Mouse (Mus musculus): ENCODE data around the gene Iqck. TPM values are rescaled to one million over a fixed set of nuclear protein-coding genes. Genes with fewer than 3 reads are reported as not detected.

Gene Iqck
- polyA plus RNA-seq, 1 experiment = 0.84 TPM

DNA sequence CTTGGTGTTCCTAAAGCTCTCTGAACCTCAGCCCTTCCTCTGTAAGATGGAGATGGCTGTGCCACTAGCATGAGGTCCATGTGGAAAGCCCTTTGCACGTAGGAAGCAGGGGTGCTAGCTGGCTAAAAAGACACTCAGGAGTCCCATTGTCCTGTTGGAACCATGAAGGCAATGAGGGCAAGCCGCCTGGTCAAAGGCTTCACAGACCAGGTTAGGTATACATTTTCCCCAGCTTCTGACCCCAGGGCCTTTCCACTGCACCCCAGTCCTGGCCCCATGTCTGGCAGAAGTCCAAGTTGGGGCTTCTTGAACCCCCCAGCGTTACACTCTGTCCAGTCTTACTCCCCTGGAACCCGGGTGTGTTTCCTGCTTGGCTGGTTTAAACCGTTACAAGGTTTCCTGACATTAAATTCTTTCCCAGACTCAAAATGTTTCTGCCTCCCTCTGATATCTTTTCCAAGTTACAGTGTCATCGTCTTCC is 136.6 kb downstream of the Iqck start:
- no peak for TF ChIP-seq POLR2AphosphoS2 (IDR thresholded peaks at IDR 0.05; ENCODE audit: insufficient read length, low read depth)
- TF ChIP-seq SRF (IDR thresholded peaks at IDR 0.05; ENCODE audit: control insufficient read depth, insufficient read length, low read depth) = no peak
- no peak for TF ChIP-seq CEBPB (IDR thresholded peaks at IDR 0.05; ENCODE audit: insufficient read depth, poor library complexity, severe bottlenecking)
- TF ChIP-seq MAX (IDR thresholded peaks at IDR 0.05; ENCODE audit: low read depth) = no peak
- no peak for TF ChIP-seq USF1 (IDR thresholded peaks at IDR 0.05; ENCODE audit: low read depth)
- no peak for TF ChIP-seq POLR2A (IDR thresholded peaks at IDR 0.05; ENCODE audit: insufficient read length, low read depth)
- H3K36me3 ChIP-seq (ENCODE audit: control insufficient read depth, insufficient read depth) = no peaks in the 10 kb centered on the region
- H3ac ChIP-seq (ENCODE audit: control insufficient read depth, insufficient read length) = no peak overlapping the region
- no peak overlapping the region for H3K4me2 ChIP-seq (ENCODE audit: low read depth)
- H3K79me2 ChIP-seq (ENCODE audit: control insufficient read depth, insufficient read depth) = peaks cover 60% of the 10 kb centered on the region
- no peaks in the 10 kb centered on the region for H3K27me3 ChIP-seq (ENCODE audit: control insufficient read depth, insufficient read depth, insufficient read length)
- no peak overlapping the region for H3K4me3 ChIP-seq

DNA sequence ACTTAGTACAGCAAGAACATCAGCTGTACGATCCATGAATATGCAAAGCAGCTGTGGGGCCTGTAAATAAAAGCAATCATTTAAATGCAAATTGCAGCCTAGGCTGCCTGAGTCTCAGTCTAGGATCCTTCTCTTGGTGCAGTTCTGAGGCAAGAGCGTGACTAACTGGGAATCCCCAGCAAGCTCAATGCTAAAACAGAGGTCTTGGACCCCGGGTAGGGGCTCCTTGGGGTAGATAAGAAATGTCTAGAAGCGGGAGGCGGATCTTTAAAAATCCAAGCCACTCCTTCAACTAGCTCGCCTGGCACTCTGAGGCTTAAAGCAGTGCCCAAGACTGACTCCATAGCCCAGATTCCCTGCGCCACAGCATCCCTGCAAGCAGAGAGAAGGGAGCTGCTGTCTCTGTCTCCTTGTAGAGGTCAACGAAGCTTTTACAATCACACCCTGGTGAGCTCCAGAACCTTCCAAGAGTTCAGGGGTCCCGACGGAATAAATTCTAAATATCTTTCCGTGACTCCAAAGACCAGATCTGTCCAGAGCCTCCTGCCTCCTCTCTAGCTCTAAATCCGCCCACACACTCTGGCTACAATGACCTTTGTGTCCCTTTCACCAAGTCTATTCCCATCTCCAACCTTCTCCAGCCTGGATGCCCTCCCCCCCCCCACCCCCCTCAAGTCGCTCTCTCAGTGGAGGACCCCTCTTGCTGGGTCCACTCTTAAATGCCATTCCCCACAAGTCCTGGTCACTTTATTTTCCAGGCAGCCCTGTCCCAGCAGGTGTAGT is 137.3 kb downstream of the Iqck start:
- TF ChIP-seq REST (IDR thresholded peaks at IDR 0.05; ENCODE audit: insufficient read depth, insufficient read length) (no peak), TCF3 (IDR thresholded peaks at IDR 0.05; ENCODE audit: insufficient read length, low read depth) (no peak), USF1 (IDR thresholded peaks at IDR 0.05; ENCODE audit: low read depth) (no peak), TCF12 (IDR thresholded peaks at IDR 0.05; ENCODE audit: insufficient read depth, poor library complexity, severe bottlenecking) (no peak), CEBPB (IDR thresholded peaks at IDR 0.05; ENCODE audit: insufficient read depth, poor library complexity, severe bottlenecking) (no peak), MAX (IDR thresholded peaks at IDR 0.05; ENCODE audit: low read depth) (no peak), MYOD1 (IDR thresholded peaks at IDR 0.05; ENCODE audit: control insufficient read depth in 1 of 3, insufficient read length in 2 of 3, low read depth in 2 of 3) (no peak), POLR2AphosphoS2 (IDR thresholded peaks at IDR 0.05; ENCODE audit: insufficient read length, low read depth) (no peak), SRF (IDR thresholded peaks at IDR 0.05; ENCODE audit: control insufficient read depth, insufficient read length, low read depth) (no peak), E2F4 (IDR thresholded peaks at IDR 0.05; ENCODE audit: insufficient read depth) (no peak), POLR2A (IDR thresholded peaks at IDR 0.05; ENCODE audit: insufficient read length, low read depth) (no peak), MYOG (IDR thresholded peaks at IDR 0.05; ENCODE audit: control insufficient read depth in 1 of 3, insufficient read depth in 1 of 3, insufficient read length in 2 of 3, low read depth in 2 of 3) (no peak)
- H3K4me3 ChIP-seq = peak overlapping the region; percentile 82

DNA sequence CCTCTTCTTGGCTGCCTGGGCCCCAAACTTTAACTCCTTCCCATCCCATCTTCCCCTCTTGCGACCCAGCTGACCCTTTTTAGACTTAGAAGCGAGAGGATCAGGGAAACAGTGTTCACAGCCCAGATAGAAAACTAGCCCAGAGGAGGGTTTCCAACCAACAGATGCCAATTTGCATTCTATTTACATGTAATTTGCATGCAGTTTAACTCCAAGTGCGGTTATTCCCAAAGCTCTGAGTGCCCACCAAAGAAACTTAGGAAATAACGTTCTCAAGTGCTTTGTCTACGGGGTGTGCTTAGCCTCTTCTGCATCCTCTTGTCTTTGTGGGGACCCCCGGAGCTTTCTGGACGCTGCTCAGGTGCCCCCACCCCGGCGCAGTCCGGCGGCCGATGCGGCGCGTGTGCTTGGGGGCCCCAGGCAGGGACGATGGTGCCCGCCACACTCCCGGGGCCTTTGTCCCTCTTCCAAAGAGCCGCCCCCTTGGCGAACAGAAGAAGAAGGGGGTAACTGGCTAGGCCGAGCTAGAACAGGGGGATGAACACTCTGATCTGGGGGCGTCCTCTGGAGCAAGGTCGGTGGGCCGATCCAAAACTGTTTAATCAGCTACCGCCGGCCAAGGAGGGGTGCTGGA is 138.2 kb downstream of the Iqck start:
- H3K36me3 ChIP-seq (ENCODE audit: control insufficient read depth, insufficient read depth) = no peaks in the 10 kb centered on the region
- H3ac ChIP-seq (ENCODE audit: control insufficient read depth, insufficient read length) = peak overlapping the region; percentile 44
- H3K4me2 ChIP-seq (ENCODE audit: low read depth) = peak overlapping the region; percentile 69
- peak overlapping the region; percentile 82 for H3K4me3 ChIP-seq
- no peaks in the 10 kb centered on the region for H3K27me3 ChIP-seq (ENCODE audit: control insufficient read depth, insufficient read depth, insufficient read length)
- H3K79me2 ChIP-seq (ENCODE audit: control insufficient read depth, insufficient read depth) = peaks cover 53% of the 10 kb centered on the region
- TF ChIP-seq MYOD1 (IDR thresholded peaks at IDR 0.05; ENCODE audit: control insufficient read depth in 1 of 3, insufficient read length in 2 of 3, low read depth in 2 of 3) = no peak
- no peak for TF ChIP-seq POLR2A (IDR thresholded peaks at IDR 0.05; ENCODE audit: insufficient read length, low read depth)

More for the DNA sequence above, 137.3 kb downstream of the Iqck start:
- H3K27me3 ChIP-seq (ENCODE audit: control insufficient read depth, insufficient read depth, insufficient read length) = no peaks in the 10 kb centered on the region
- H3ac ChIP-seq (ENCODE audit: control insufficient read depth, insufficient read length) = no peak overlapping the region
- H3K79me2 ChIP-seq (ENCODE audit: control insufficient read depth, insufficient read depth) = peaks cover 60% of the 10 kb centered on the region
- no peaks in the 10 kb centered on the region for H3K36me3 ChIP-seq (ENCODE audit: control insufficient read depth, insufficient read depth)
- H3K4me2 ChIP-seq (ENCODE audit: low read depth) = peak overlapping the region; percentile 69

DNA sequence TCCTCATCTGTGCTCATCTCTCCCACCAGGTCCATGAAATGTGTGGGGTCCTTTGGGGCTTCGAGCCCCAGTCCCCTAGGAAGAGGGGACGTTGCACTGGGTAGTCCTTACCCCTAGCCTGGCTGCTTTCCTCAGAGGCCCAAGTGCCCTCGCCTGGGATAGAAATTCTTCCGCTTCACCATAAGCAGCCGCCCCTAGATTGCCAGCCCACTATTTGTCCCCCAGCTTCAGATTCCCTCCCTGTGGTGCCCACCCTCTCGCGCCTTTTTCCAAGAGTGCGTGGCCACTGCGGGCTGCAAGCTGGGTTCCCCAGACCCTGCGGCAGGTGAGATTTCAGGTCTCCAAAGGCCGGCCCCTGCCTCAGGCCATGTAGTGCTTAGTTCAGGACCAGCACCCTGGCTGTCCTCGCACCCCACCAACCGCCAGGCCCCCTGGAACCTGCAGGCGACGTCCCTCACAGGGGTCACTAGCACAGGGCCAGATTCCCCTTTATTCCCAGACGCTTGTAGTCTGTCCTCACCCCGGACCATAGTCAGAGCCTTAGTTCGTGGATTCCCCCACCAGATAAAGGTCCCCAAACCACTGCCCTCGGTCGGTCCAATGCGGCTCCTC is 138.8 kb downstream of the Iqck start:
- Histone ChIP-seq H3K4me3 (peak overlapping the region; percentile 82), H3K4me2 (ENCODE audit: low read depth) (peak overlapping the region; percentile 69), H3K27me3 (ENCODE audit: control insufficient read depth, insufficient read depth, insufficient read length) (no peaks in the 10 kb centered on the region), H3K79me2 (ENCODE audit: control insufficient read depth, insufficient read depth) (peaks cover 47% of the 10 kb centered on the region), H3ac (ENCODE audit: control insufficient read depth, insufficient read length) (peak overlapping the region; percentile 44), H3K36me3 (ENCODE audit: control insufficient read depth, insufficient read depth) (no peaks in the 10 kb centered on the region)
- TF ChIP-seq MAX (IDR thresholded peaks at IDR 0.05; ENCODE audit: low read depth) (no peak), USF1 (IDR thresholded peaks at IDR 0.05; ENCODE audit: low read depth) (no peak), E2F4 (IDR thresholded peaks at IDR 0.05; ENCODE audit: insufficient read depth) (no peak), SRF (IDR thresholded peaks at IDR 0.05; ENCODE audit: control insufficient read depth, insufficient read length, low read depth) (no peak), MYOD1 (IDR thresholded peaks at IDR 0.05; ENCODE audit: control insufficient read depth in 1 of 3, insufficient read length in 2 of 3, low read depth in 2 of 3) (no peak), CEBPB (IDR thresholded peaks at IDR 0.05; ENCODE audit: insufficient read depth, poor library complexity, severe bottlenecking) (no peak), TCF3 (IDR thresholded peaks at IDR 0.05; ENCODE audit: insufficient read length, low read depth) (no peak)

DNA sequence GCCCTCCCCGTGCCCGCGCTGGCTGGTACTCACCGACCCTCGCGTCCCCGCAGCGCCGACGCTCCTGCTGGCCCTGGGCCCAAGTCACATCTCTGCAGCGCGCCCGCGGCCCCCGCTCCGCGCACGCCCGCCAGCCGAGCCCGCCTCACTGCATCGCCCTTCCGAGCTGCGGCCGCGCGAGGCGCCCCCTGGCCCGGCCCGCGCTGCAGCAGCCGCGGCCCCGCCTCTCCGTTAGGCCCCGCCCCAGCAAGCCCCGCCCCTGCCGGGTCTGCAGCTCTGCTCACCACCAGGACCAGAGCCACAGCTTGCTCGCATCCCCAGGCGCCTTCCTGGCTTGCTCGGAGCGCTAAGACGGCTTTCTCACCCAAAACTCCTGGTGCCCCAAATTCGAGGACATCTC is 139.5 kb downstream of the Iqck start, which contains the start of gene Gprc5b:
Gprc5b (minus strand) TSS at position 205 of the 400 bp plus-strand sequence.
- Histone ChIP-seq H3K4me3 (peak within 1 kb of the TSS; percentile 82), H3K4me2 (ENCODE audit: low read depth) (peak within 1 kb of the TSS; percentile 98), H3ac (ENCODE audit: control insufficient read depth, insufficient read length) (peak within 1 kb of the TSS; percentile 44), H3K79me2 (ENCODE audit: control insufficient read depth, insufficient read depth) (peaks cover 42% of the 10 kb centered on the region), H3K36me3 (ENCODE audit: control insufficient read depth, insufficient read depth) (no peaks in the 10 kb centered on the region), H3K27me3 (ENCODE audit: control insufficient read depth, insufficient read depth, insufficient read length) (no peaks in the 10 kb centered on the region)
- TF ChIP-seq TCF3 (IDR thresholded peaks at IDR 0.05; ENCODE audit: insufficient read length, low read depth) (no peak), REST (IDR thresholded peaks at IDR 0.05; ENCODE audit: insufficient read depth, insufficient read length) (no peak), MAX (IDR thresholded peaks at IDR 0.05; ENCODE audit: low read depth) (no peak), POLR2A (IDR thresholded peaks at IDR 0.05; ENCODE audit: insufficient read length, low read depth) (peak; percentile 81), SRF (IDR thresholded peaks at IDR 0.05; ENCODE audit: control insufficient read depth, insufficient read length, low read depth) (no peak), CEBPB (IDR thresholded peaks at IDR 0.05; ENCODE audit: insufficient read depth, poor library complexity, severe bottlenecking) (no peak), USF1 (IDR thresholded peaks at IDR 0.05; ENCODE audit: low read depth) (no peak), TCF12 (IDR thresholded peaks at IDR 0.05; ENCODE audit: insufficient read depth, poor library complexity, severe bottlenecking) (no peak), POLR2AphosphoS2 (IDR thresholded peaks at IDR 0.05; ENCODE audit: insufficient read length, low read depth) (peak; percentile 57), MYOG (IDR thresholded peaks at IDR 0.05; ENCODE audit: control insufficient read depth in 1 of 3, insufficient read depth in 1 of 3, insufficient read length in 2 of 3, low read depth in 2 of 3) (no peak), E2F4 (IDR thresholded peaks at IDR 0.05; ENCODE audit: insufficient read depth) (no peak), MYOD1 (IDR thresholded peaks at IDR 0.05; ENCODE audit: control insufficient read depth in 1 of 3, insufficient read length in 2 of 3, low read depth in 2 of 3) (no peak)

Data from myocyte (in vitro differentiated cells).